Comparison of ENCODE assay signal across 8 mouse cellular contexts in the genomic region with DNA sequence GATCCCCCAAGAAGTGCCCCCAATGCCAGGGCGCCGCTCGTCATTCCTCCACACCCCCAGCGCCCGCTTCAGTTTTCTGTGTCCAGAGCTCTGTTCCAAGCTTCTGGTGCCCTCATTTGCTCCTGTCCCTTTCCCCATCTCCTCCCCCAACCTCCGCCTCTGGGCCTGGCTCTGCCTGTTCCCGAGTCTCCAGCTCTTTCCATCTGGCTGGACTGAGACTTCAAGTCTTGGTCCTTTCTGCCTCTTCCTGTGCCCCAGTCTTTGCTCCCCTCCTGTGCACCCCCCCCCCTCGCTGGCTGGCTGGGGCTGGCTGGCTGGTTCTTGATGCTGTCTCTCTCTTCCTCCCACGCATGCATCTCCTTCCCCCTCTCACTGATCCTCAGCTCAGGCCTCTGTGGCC. TPM values are rescaled to one million over a fixed set of nuclear protein-coding genes. Genes with fewer than 3 reads are reported as not detected.
DNase-seq lines count a peak whose midpoint lies in the region; ATAC-seq and TF ChIP-seq lines count a peak whose summit lies in the region.

No protein-coding gene starts in this region.

- H3K9ac ChIP-seq in lung, postnatal 0 days (replicated peaks; ENCODE audit: low read depth), result no peak overlapping the region
- H3K9ac ChIP-seq in midbrain, embryonic 11.5 days (ENCODE audit: low read length), result peak overlapping the region; percentile 3; the same call in 1 of the 2 replicates

- 49% methylated on average over 9 of the region's 9 CpGs for WGBS in lung, postnatal 0 days
- WGBS in midbrain, embryonic 11.5 days, result 30% methylated on average over 9 of the region's 9 CpGs

- no peaks in the 10 kb centered on the region for H3K9me3 ChIP-seq in lung, postnatal 0 days (ENCODE audit: low read length)
- H3K9me3 ChIP-seq in midbrain, embryonic 11.5 days (ENCODE audit: control insufficient read depth, low read length), result no peaks in the 10 kb centered on the region

- H3K27ac ChIP-seq in lung, postnatal 0 days (ENCODE audit: low read length), result 0 out of 2 replicates have a peak overlapping the region, but pooled peaks have one; percentile 6
- H3K27ac ChIP-seq in midbrain, embryonic 11.5 days (ENCODE audit: low read depth, low read length), result peak overlapping the region; percentile 52; the same call in 1 of the 2 replicates

- no peaks in the 10 kb centered on the region; the same call in 1 of the 2 replicates for H3K36me3 ChIP-seq in lung, postnatal 0 days (ENCODE audit: insufficient read depth, low read length)
- peaks cover 11% of the 10 kb centered on the region for H3K36me3 ChIP-seq in midbrain, embryonic 11.5 days (ENCODE audit: control insufficient read depth, insufficient read depth, low read length)

- no peak overlapping the region for H3K4me2 ChIP-seq in lung, postnatal 0 days (replicated peaks; ENCODE audit: low read depth, low read length)
- H3K4me2 ChIP-seq in midbrain, embryonic 11.5 days, result peak overlapping the region; percentile 69

- intact Hi-C loops in heart, postnatal 10 days (cut with DNase I), result no loop called here

- peak; percentile 58 for DNase-seq in adrenal gland, postnatal 14 days
- DNase-seq in adrenal gland, postnatal 4 days (ENCODE audit: low spot score in 2 of 2), result no peak
- no peak for DNase-seq in lung, postnatal 0 days (ENCODE audit: low spot score)
- DNase-seq in lung, postnatal 36 days, result no peak
- peak; percentile 50 to 59 for DNase-seq in heart, postnatal 10 days
- DNase-seq in midbrain, embryonic 11.5 days (ENCODE audit: low spot score, missing footprints), result no peak
- peak; percentile 54 for DNase-seq in testis, postnatal 14 days (ENCODE audit: low spot score)
- DNase-seq in embryo, embryonic 10 days (ENCODE audit: low spot score), result no peak

- H3K4me1 ChIP-seq in lung, postnatal 0 days (ENCODE audit: insufficient read depth, low read depth, low read length), result peaks cover 7% of the 10 kb centered on the region; the same call in 1 of the 2 replicates
- peaks cover 58% of the 10 kb centered on the region for H3K4me1 ChIP-seq in midbrain, embryonic 11.5 days (ENCODE audit: control insufficient read depth, insufficient read depth, low read length)

- no peak for ATAC-seq in lung, postnatal 0 days
- ATAC-seq in midbrain, embryonic 11.5 days (ENCODE audit: low FRiP score), result no peak

- H3K4me3 ChIP-seq in lung, postnatal 0 days (ENCODE audit: low read depth, low read length), result no peak overlapping the region
- H3K4me3 ChIP-seq in midbrain, embryonic 11.5 days (ENCODE audit: low read depth, low read length), result peak overlapping the region; percentile 19; the same call in 1 of the 2 replicates

- no peaks in the 10 kb centered on the region for H3K27me3 ChIP-seq in lung, postnatal 0 days (replicated peaks; ENCODE audit: insufficient read depth, low read length)
- no peaks in the 10 kb centered on the region for H3K27me3 ChIP-seq in midbrain, embryonic 11.5 days (ENCODE audit: control insufficient read depth, insufficient read depth, low read length)

- no peak for TF ChIP-seq EP300 in lung, postnatal 0 days (IDR thresholded peaks at IDR 0.05)

- no peak for TF ChIP-seq CTCF in lung, postnatal 0 days (IDR thresholded peaks at IDR 0.05)

RNA-seq across cellular contexts. Expression of a gene that starts 10.7 kb away (rescaled TPM):
- 31.9 and 37.0 TPM in 2 replicates for total RNA-seq in adrenal gland, postnatal 14 days (2021)
- total RNA-seq in adrenal gland, postnatal 4 days (2021), result 10 to 100 TPM; 63.0 to 64.4 TPM
- polyA plus RNA-seq in lung, postnatal 0 days (2015; fragmentation: Nextera tagmentation; extraction: Ambion mirVana), result 2.0 and 2.1 TPM in 2 replicates
- total RNA-seq in heart, postnatal 10 days (2021), result 10 to 100 TPM; 11.5 to 12.0 TPM
- 11.2 and 15.2 TPM in 2 replicates for polyA plus RNA-seq in midbrain, embryonic 11.5 days (2014; fragmentation: Nextera tagmentation; extraction: Ambion mirVana)

RNA-seq across cellular contexts. Expression of a gene that starts 12.2 kb away (rescaled TPM):
- 1,177 and 1,207 TPM in 2 replicates for total RNA-seq in adrenal gland, postnatal 14 days (2021)
- total RNA-seq in adrenal gland, postnatal 4 days (2021), result 100 to 1,000 TPM; 295 to 378 TPM
- polyA plus RNA-seq in lung, postnatal 0 days (2015; fragmentation: Nextera tagmentation; extraction: Ambion mirVana), result 92.0 and 95.2 TPM in 2 replicates
- total RNA-seq in heart, postnatal 10 days (2021), result 1,000 to 10,000 TPM; 1,260 to 1,282 TPM
- polyA plus RNA-seq in midbrain, embryonic 11.5 days (2014; fragmentation: Nextera tagmentation; extraction: Ambion mirVana), result 46.5 and 47.8 TPM in 2 replicates

RNA-seq across cellular contexts. Expression of a gene that starts 26.5 kb away (rescaled TPM):
- total RNA-seq in adrenal gland, postnatal 14 days (2021), result 2.2 and 47.3 TPM in 2 replicates
- total RNA-seq in adrenal gland, postnatal 4 days (2021), result 10 to 100 TPM in 1 of 2 experiments, 1 to 10 TPM in 1; 1.7 to 33.7 TPM
- 0.81 TPM in 2 replicates for polyA plus RNA-seq in lung, postnatal 0 days (2015; fragmentation: Nextera tagmentation; extraction: Ambion mirVana)
- under 1 TPM in 1 of 2 experiments, not detected in 1; 0.22 TPM for total RNA-seq in heart, postnatal 10 days (2021)
- 0.23 and 0.51 TPM in 2 replicates for polyA plus RNA-seq in midbrain, embryonic 11.5 days (2014; fragmentation: Nextera tagmentation; extraction: Ambion mirVana)

RNA-seq across cellular contexts. Expression of a gene that starts 27.0 kb away (rescaled TPM):
- total RNA-seq in adrenal gland, postnatal 14 days (2021), result 16.0 and 23.1 TPM in 2 replicates
- total RNA-seq in adrenal gland, postnatal 4 days (2021), result 10 to 100 TPM; 35.5 to 38.2 TPM
- polyA plus RNA-seq in lung, postnatal 0 days (2015; fragmentation: Nextera tagmentation; extraction: Ambion mirVana), result 14.6 and 15.1 TPM in 2 replicates
- total RNA-seq in heart, postnatal 10 days (2021), result 10 to 100 TPM in 1 of 2 experiments, 1 to 10 TPM in 1; 8.6 to 11.8 TPM
- 29.0 and 30.0 TPM in 2 replicates for polyA plus RNA-seq in midbrain, embryonic 11.5 days (2014; fragmentation: Nextera tagmentation; extraction: Ambion mirVana)

RNA-seq across cellular contexts. Expression of a gene that starts 31.8 kb away (rescaled TPM):
- total RNA-seq in adrenal gland, postnatal 14 days (2021), result 47.3 and 53.2 TPM in 2 replicates
- 10 to 100 TPM; 51.4 to 53.4 TPM for total RNA-seq in adrenal gland, postnatal 4 days (2021)
- 57.5 and 61.3 TPM in 2 replicates for polyA plus RNA-seq in lung, postnatal 0 days (2015; fragmentation: Nextera tagmentation; extraction: Ambion mirVana)
- 10 to 100 TPM; 23.1 to 27.7 TPM for total RNA-seq in heart, postnatal 10 days (2021)
- 51.5 and 53.4 TPM in 2 replicates for polyA plus RNA-seq in midbrain, embryonic 11.5 days (2014; fragmentation: Nextera tagmentation; extraction: Ambion mirVana)

Comparison
In these comparisons a context has a peak if more than half of its experiments do, and no peak if none do; other contexts are left out.
1. DNase-seq: peak in adrenal gland, postnatal 14 days (single experiment), heart, postnatal 10 days (2 of 2) and testis, postnatal 14 days (single experiment); none in adrenal gland, postnatal 4 days (0 of 2), lung, postnatal 0 days (single experiment), lung, postnatal 36 days (single experiment), midbrain, embryonic 11.5 days (single experiment) and embryo, embryonic 10 days (single experiment).